14 mouse cellular contexts compared by ENCODE assay signal in the genomic region with DNA sequence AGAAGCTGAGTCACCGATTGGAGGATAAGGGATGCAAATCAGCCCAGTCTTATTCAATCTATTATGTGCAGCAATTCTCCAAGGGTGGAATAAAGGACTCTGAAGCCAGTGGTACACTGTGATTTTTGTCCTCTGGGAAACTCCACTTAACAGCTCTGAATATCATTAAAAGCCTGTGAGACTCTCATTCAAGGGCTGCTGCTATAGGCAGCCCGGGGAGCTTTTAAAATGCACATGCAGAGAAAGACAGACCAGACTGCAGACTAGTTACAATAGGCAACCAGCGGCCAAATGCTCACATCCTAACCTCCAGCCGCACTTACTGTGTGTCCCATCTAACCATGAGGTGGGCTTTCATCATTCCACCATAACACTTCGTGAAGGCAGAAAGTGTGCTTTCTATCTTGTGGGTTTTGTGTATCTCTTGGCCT.
DNase-seq lines count a peak whose midpoint lies in the region; ATAC-seq and TF ChIP-seq lines count a peak whose summit lies in the region.
"Had no signal": no experiment of that assay in that cellular context is flagged by ENCODE, and none has a peak within 500 bp of the region (broad histone marks: within the 10 kb centered on the region; RNA-seq: fewer than 3 reads in every experiment).

No protein-coding gene starts in this region.

- 0 out of 2 replicates have a peak overlapping the region, but pooled peaks have one; percentile 44 for H3K27ac ChIP-seq in liver, postnatal 0 days (ENCODE audit: low read depth)
- H3K27ac ChIP-seq in embryonic facial prominence, embryonic 14.5 days (replicated peaks; ENCODE audit: low read depth, low read length): no peak overlapping the region
- H3K27ac ChIP-seq in hindbrain, embryonic 15.5 days (replicated peaks): peak overlapping the region; percentile 59
- H3K27ac ChIP-seq in neural tube, embryonic 15.5 days (replicated peaks): peak overlapping the region; percentile 63
- H3K27ac ChIP-seq: kidney, postnatal 0 days; lung, embryonic 15.5 days had no signal

- no peaks in the 10 kb centered on the region for H3K9me3 ChIP-seq in liver, postnatal 0 days (ENCODE audit: low read length)
- no peaks in the 10 kb centered on the region for H3K9me3 ChIP-seq in embryonic facial prominence, embryonic 14.5 days (ENCODE audit: control insufficient read depth, low read length)
- H3K9me3 ChIP-seq in hindbrain, embryonic 15.5 days: no peaks in the 10 kb centered on the region
- no peaks in the 10 kb centered on the region for H3K9me3 ChIP-seq in neural tube, embryonic 15.5 days (replicated peaks)
- H3K9me3 ChIP-seq: lung, embryonic 15.5 days had no signal

- H3K36me3 ChIP-seq in liver, postnatal 0 days (replicated peaks; ENCODE audit: insufficient read depth, low read length): no peaks in the 10 kb centered on the region
- H3K36me3 ChIP-seq in embryonic facial prominence, embryonic 14.5 days (ENCODE audit: control insufficient read depth, insufficient read depth, low read length): no peaks in the 10 kb centered on the region
- H3K36me3 ChIP-seq in hindbrain, embryonic 15.5 days: no peaks in the 10 kb centered on the region
- H3K36me3 ChIP-seq in neural tube, embryonic 15.5 days: no peaks in the 10 kb centered on the region
- H3K36me3 ChIP-seq: lung, embryonic 15.5 days had no signal

- H3K4me1 ChIP-seq in liver, postnatal 0 days (ENCODE audit: insufficient read depth): 0 out of 2 replicates have a peak, but pooled peaks cover 4% of the 10 kb centered on the region
- 0 out of 2 replicates have a peak, but pooled peaks cover 4% of the 10 kb centered on the region for H3K4me1 ChIP-seq in embryonic facial prominence, embryonic 14.5 days (ENCODE audit: control insufficient read depth, insufficient read depth, low read length)
- peaks cover 30% of the 10 kb centered on the region for H3K4me1 ChIP-seq in hindbrain, embryonic 15.5 days (replicated peaks)
- peaks cover 28% of the 10 kb centered on the region for H3K4me1 ChIP-seq in neural tube, embryonic 15.5 days

- intact Hi-C loops in left cerebral cortex, postnatal 36 days (cut with DNase I): no loop called here

- peak; percentile 7; the same call in 1 of the 2 replicates for ATAC-seq in liver, postnatal 0 days
- ATAC-seq in embryonic facial prominence, embryonic 14.5 days (ENCODE audit: low read depth): peak; percentile 50
- ATAC-seq in hindbrain, embryonic 15.5 days (ENCODE audit: low FRiP score, low read depth): peak; percentile 79
- ATAC-seq in neural tube, embryonic 15.5 days (ENCODE audit: low FRiP score): peak; percentile 65

- no peaks in the 10 kb centered on the region for H3K27me3 ChIP-seq in liver, postnatal 0 days (ENCODE audit: insufficient read depth, low read length)
- no peaks in the 10 kb centered on the region for H3K27me3 ChIP-seq in embryonic facial prominence, embryonic 14.5 days (replicated peaks; ENCODE audit: control insufficient read depth, insufficient read depth, low read length)
- H3K27me3 ChIP-seq in hindbrain, embryonic 15.5 days: no peaks in the 10 kb centered on the region
- H3K27me3 ChIP-seq in neural tube, embryonic 15.5 days (replicated peaks): no peaks in the 10 kb centered on the region
- H3K27me3 ChIP-seq: CH12.LX; lung, embryonic 15.5 days had no signal

- no peak overlapping the region for H3K9ac ChIP-seq in liver, postnatal 0 days (replicated peaks)
- H3K9ac ChIP-seq in embryonic facial prominence, embryonic 14.5 days (ENCODE audit: low read depth, low read length): no peak overlapping the region
- H3K9ac ChIP-seq in hindbrain, embryonic 15.5 days: no peak overlapping the region
- H3K9ac ChIP-seq in neural tube, embryonic 15.5 days (replicated peaks): no peak overlapping the region
- H3K9ac ChIP-seq: lung, embryonic 15.5 days had no signal

- 75% methylated on average over 5 of the region's 5 CpGs for WGBS in liver, postnatal 0 days (ENCODE audit: insufficient replicate concordance)
- WGBS in embryonic facial prominence, embryonic 14.5 days: 54% methylated on average over 5 of the region's 5 CpGs
- 7% methylated on average over 5 of the region's 5 CpGs for WGBS in hindbrain, embryonic 15.5 days
- 3% methylated on average over 5 of the region's 5 CpGs for WGBS in neural tube, embryonic 15.5 days

- no peak for TF ChIP-seq EP300 in liver, postnatal 0 days (IDR thresholded peaks at IDR 0.05; ENCODE audit: low read depth)

- H3K4me3 ChIP-seq in liver, postnatal 0 days (ENCODE audit: low read depth, low read length): no peak overlapping the region
- H3K4me3 ChIP-seq in embryonic facial prominence, embryonic 14.5 days (ENCODE audit: low read depth, low read length): no peak overlapping the region
- H3K4me3 ChIP-seq in hindbrain, embryonic 15.5 days: no peak overlapping the region
- H3K4me3 ChIP-seq in neural tube, embryonic 15.5 days (replicated peaks): no peak overlapping the region
- H3K4me3 ChIP-seq: lung, embryonic 15.5 days had no signal

- no peak for TF ChIP-seq CTCF in liver, postnatal 0 days (IDR thresholded peaks at IDR 0.05; ENCODE audit: low read depth)

- no peak overlapping the region for H3K4me2 ChIP-seq in liver, postnatal 0 days (ENCODE audit: low read depth, low read length)
- H3K4me2 ChIP-seq in embryonic facial prominence, embryonic 14.5 days (ENCODE audit: low read depth, low read length): no peak overlapping the region
- 0 out of 2 replicates have a peak overlapping the region, but pooled peaks have one; percentile 16 for H3K4me2 ChIP-seq in hindbrain, embryonic 15.5 days
- H3K4me2 ChIP-seq in neural tube, embryonic 15.5 days: 0 out of 2 replicates have a peak overlapping the region, but pooled peaks have one; percentile 9
- H3K4me2 ChIP-seq: lung, embryonic 15.5 days had no signal

- no peak for DNase-seq in liver, postnatal 0 days
- no peak for DNase-seq in liver
- peak; percentile 51 for DNase-seq in embryonic facial prominence, embryonic 14.5 days (ENCODE audit: low spot score)
- DNase-seq in gastrocnemius, postnatal 10 days: no peak
- DNase-seq in left cerebral cortex, postnatal 36 days (ENCODE audit: low spot score in 2 of 2): no peak
- DNase-seq in kidney, adult 11 months: no peak
- DNase-seq: cerebellum, adult 11 months; left cerebral cortex, postnatal 4 days; thymus, adult 2 months had no signal

Comparison
In these comparisons a context has a peak if more than half of its experiments do, and no peak if none do; other contexts are left out.
1. ATAC-seq: peak in every context shown above with its lines; median percentile 79 in hindbrain, embryonic 15.5 days; 65 in neural tube, embryonic 15.5 days; 50 in embryonic facial prominence, embryonic 14.5 days; 7 in liver, postnatal 0 days.
2. H3K4me2 ChIP-seq: peak in hindbrain, embryonic 15.5 days (single experiment) and neural tube, embryonic 15.5 days (single experiment); none in liver, postnatal 0 days (single experiment) and embryonic facial prominence, embryonic 14.5 days (single experiment).